Mouse (Mus musculus): ENCODE measurements at regions not wholly inside any gene's neighbourhood (a gene's known extent, or its start where the extent isn't known, plus 50 kb on each side); places are given as distances from the start of the nearest gene placed in this dataset.
A peak's percentile ranks its signal among the peaks of the same experiment; 100 is the strongest.

DNA sequence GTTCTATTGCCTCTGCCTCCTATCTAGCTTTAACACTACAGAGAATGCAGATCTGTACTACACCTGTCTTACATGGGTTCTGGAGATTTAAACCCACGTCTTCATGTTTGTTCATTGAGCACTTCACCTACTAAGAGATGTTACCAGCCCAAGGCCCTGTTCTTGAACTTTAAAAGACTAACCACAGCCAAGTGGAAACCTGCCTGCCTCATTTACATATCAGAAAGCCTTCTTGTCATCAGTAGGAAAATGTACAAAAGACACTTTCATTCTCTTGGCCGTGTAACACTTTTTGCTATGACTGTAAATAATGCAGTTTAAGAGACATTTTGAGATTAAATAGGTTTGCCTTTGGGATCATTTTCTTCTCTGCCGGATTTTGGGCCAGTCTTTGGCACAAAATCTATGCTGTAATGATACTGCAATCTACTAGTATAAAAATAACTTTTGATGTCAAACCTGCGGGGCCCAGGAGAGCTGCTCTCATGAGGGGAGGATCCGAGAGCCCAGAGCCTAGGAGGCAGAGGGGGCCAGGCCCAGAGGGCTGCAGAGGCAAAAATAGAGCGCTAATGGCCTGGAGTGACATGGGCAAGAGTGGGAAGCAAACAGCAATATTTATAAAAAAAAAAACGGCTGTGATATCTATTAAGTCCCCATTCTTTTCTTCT, 318.4 kb upstream of the Myo3a start:
- DNase-seq = peak; percentile 8 to 33
- intact Hi-C loops (cut with DNase I) = loop anchor here (1.0 kb wide), 1 partner anchor 628 kb away; no protein-coding TSS in a partner anchor

GRCm38 (mm10) chr2:21909481-21909966, 317.8 kb upstream of the Myo3a start:
- peak; percentile 68 to 73 for DNase-seq
- intact Hi-C loops (cut with DNase I) = loop anchor here (1.0 kb wide), 1 partner anchor 628 kb away; no protein-coding TSS in a partner anchor

- DNase-seq = peak; percentile 18
- intact Hi-C loops (cut with DNase I) = no loop called here
Measured at GRCm38 (mm10) chr2:21917804-21918690, 309.3 kb upstream of the Myo3a start.

- intact Hi-C loops (cut with DNase I) = no loop called here
Measured at GRCm38 (mm10) chr2:21919091-21919490, 308.2 kb upstream of the Myo3a start.

DNA sequence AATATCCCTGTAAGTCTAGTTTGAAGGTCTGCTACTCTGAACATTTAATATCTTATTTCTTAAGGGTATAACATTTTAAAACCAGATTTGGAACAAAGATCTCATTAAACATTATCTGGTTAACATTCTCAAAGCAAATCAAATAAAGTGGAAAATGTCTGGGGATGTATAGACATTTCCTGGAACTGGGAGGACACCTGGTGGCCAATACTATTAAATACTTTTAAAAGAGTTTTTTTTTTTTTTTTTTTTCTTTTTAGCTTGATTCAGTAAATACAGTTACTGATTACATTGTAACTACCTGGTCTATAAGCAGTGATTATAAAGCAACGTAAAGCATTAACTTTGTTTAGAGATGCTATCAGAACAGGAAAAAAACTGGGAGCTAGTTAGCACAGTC, 299.6 kb upstream of the Myo3a start:
- DNase-seq = no peak
- intact Hi-C loops (cut with DNase I) = loop anchor here (5.0 kb wide), 1 partner anchor 650 kb away; no protein-coding TSS in a partner anchor

More at GRCm38 (mm10) chr2:21919091-21919490, 308.2 kb upstream of the Myo3a start:
- DNase-seq = no peak

GRCm38 (mm10) chr2:21939993-21940392, 287.3 kb upstream of the Myo3a start:
- intact Hi-C loops (cut with DNase I) = loop anchor here (5.0 kb wide), 2 partner anchors 782 to 922 kb away; no protein-coding TSS in a partner anchor
- no peak for DNase-seq

DNA sequence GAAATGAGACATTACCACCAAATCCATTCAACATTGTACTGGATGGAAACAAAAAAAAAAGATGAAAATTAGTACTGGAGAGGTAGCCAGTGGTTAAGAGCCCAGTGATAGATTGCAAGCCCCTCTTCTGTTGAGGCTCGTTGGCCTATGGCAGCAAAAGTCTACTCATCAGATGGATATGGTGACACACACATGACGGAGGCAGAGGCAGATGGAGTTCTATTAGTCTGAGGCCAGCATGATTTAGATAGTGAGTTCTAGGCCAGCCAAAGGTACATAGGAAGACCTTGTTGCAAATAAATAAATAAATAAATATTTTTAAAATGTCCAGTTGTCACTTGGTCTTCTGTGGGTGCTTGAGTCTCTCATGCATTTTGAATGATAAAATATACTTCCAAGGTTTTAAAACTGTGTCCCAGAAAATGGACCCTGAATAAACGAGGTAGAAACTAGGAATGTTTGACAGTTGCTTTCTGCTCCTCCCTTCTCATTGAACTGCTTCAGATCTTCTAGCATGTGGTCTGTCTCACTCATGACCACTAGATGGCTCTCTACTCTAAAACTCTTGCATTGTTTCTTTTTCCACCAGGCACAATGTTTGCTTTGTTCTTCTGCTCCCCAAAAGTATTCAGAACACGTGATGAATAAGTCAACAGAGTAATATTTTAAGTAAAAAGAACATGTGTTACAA, 286.4 kb upstream of the Myo3a start:
- no peak for DNase-seq
- intact Hi-C loops (cut with DNase I) = loop anchor here (5.0 kb wide), 2 partner anchors 781 to 921 kb away; no protein-coding TSS in a partner anchor

- DNase-seq = no peak
- intact Hi-C loops (cut with DNase I) = loop anchor here (5.0 kb wide), 2 partner anchors 781 to 921 kb away; no protein-coding TSS in a partner anchor
Measured at GRCm38 (mm10) chr2:21941488-21942000, 285.8 kb upstream of the Myo3a start.

GRCm38 (mm10) chr2:21943676-21944075, 283.6 kb upstream of the Myo3a start:
- DNase-seq = no peak
- intact Hi-C loops (cut with DNase I) = loop anchor here (5.0 kb wide), 2 partner anchors 779 to 919 kb away; no protein-coding TSS in a partner anchor

GRCm38 (mm10) chr2:21946484-21946883, 280.8 kb upstream of the Myo3a start:
- intact Hi-C loops (cut with DNase I) = no loop called here
- no peak for DNase-seq

- DNase-seq = no peak
- intact Hi-C loops (cut with DNase I) = no loop called here
Measured at GRCm38 (mm10) chr2:21951279-21951678, 276.0 kb upstream of the Myo3a start.

DNA sequence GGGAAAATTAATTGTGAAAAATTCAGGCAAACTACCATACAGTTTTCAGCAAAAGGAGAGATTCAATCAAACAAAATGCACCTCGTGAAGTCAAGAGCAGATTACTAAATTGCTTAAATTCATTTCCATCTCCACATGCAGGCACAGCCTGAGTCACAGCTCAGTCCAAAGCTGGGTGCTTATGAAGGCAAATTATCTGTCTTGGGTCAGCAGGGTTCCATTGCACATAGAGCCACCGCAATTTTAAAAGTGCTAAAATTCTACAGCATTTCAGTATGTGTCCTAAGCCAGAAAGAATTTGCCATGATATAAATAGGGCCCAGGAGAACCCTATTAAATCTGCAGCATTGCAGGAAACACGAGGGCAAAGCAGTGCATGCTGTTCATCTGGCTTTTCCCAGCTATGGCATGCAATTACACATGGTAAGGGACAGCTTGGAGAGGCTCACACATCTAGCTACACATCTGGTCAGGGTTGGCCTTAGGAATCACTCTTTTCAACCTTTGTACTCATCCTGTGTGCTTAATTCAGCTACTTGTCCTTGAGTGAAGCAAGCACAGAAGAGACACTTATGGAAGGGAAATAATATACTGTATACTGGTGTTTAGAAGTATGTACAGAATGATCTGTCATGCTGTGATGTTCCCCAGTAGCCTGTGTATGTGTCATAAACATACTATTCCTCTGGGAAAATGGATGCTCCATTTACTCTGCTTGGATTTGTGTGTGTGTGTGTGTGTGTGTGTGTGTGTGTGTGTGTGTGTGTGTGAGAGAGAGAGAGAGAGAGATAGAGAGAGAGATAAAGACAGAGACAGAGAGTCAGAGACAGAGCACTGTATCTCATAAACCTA, 271.0 kb upstream of the Myo3a start:
- intact Hi-C loops (cut with DNase I) = no loop called here
- no peak for DNase-seq

DNA sequence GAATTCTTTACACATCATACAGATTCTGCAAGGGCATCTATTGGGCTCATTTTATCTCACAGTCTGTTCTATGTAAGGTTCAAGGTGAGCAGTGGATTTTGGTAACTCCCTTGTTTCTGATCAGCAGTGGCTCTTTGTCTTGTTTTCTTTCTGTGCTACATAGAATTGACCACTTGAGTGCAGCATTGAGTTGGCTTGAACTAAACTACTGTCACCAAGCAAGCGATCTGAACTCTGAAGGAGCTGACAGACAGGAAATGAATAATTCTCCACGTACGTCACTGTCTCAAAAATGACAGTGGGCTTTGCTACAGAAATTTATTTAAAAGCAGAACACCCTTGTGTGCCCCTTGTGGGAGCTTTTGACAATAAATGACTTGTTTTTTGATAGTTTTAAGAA, 268.9 kb upstream of the Myo3a start:
- intact Hi-C loops (cut with DNase I) = loop anchor here (2.0 kb wide), 1 partner anchor 762 kb away; no protein-coding TSS in a partner anchor
- DNase-seq = peak in 1 of 2 experiments; percentile 16

GRCm38 (mm10) chr2:21958802-21959201, 268.5 kb upstream of the Myo3a start:
- DNase-seq = no peak
- intact Hi-C loops (cut with DNase I) = loop anchor here (2.0 kb wide), 1 partner anchor 762 kb away; no protein-coding TSS in a partner anchor

DNA sequence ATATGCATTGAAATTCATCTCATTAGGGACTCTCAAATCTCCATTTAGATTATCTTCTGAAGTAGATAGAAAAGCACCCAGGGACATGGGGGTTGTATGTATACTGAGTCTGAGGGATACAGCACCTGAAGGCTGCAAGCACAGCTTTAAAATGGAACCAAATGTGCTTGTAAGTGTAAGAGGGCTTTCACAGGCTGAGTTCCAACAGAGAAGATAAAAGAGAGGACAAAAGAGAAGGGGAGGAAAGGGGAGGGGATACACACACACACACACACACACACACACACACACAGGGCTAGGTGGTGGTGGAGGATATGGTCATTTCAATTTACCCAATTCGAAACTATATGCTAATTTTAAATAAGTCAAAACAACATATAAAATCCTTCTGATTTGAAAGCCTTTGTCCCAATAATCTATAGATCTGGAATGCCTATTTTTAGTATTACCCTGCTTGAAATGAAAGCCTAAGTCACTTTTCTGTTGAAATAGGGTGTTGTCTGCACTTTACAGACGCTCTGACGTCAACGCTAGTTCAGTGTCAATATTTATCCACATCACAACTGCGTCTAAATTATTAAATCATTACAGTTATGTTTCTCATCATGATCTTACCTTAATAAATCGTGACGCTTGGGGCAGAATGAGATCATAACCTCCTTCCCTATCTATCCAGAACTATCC, 263.8 kb upstream of the Myo3a start:
- no peak for DNase-seq
- intact Hi-C loops (cut with DNase I) = loop anchor here (10.0 kb wide), 1 partner anchor 661 kb away; the partner anchor contains the start of gene Gad2

GRCm38 (mm10) chr2:21964027-21964605, 263.2 kb upstream of the Myo3a start:
- DNase-seq = no peak
- intact Hi-C loops (cut with DNase I) = loop anchor here (10.0 kb wide), 1 partner anchor 661 kb away; the partner anchor contains the start of gene Gad2

GRCm38 (mm10) chr2:21970774-21971406, 256.4 kb upstream of the Myo3a start:
- no peak for DNase-seq
- intact Hi-C loops (cut with DNase I) = no loop called here

DNA sequence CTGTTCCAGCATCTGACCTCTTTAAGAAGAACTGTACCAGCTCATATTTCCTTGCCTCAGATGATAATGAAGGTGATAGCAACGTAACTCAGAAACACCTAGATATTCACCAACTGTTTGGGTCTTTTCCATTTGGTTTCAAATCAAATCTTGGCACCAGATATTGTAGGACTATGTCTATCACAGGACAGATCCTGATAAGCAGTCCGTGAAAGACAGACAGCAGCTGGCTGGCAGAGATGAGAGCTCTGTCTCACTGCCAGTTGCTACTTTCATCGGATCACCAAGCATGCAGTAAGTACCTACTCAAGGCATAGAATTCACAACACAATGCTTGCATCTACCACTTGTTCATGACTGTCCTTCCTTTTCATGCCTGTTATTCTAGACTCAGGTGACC, 252.7 kb upstream of the Myo3a start:
- intact Hi-C loops (cut with DNase I) = no loop called here
- no peak for DNase-seq

All from heart, postnatal 36 days (tissue).